Mouse (Mus musculus) intestine, embryonic 14.5 days (tissue): ENCODE results near the gene 6030452D12Rik. TPM values are rescaled to one million over a fixed set of nuclear protein-coding genes. Genes with fewer than 3 reads are reported as not detected.

Source experiments
- ATAC-seq: fragments of 200-750 bp; cut with Nextera tagmentation; replicated peaks from 2 replicates; pipeline ENCODE4 v1.8.0; 2017; ENCODE audit warnings: low read depth, moderate number of reproducible peaks, moderate TSS enrichment, moderate library complexity; ENCODE audit not compliant: low FRiP score, low TSS enrichment
- DNase-seq: peaks from one replicate; pipeline ENCODE4 v3.0.0-alpha.2; 2018; ENCODE audit warnings: low spot score
- H3K27ac ChIP-seq: fragments of 300-500 bp; sonication (generic); 2 replicates; pipeline ENCODE4 v1.5.1; 2014; ENCODE audit warnings: low read depth, mild to moderate bottlenecking, control low read depth
- H3K27me3 ChIP-seq: fragments of 300-500 bp; sonication (generic); replicated peaks from 2 replicates; pipeline ENCODE4 v1.6.1; 2014; ENCODE audit warnings: low read length, control low read depth; ENCODE audit not compliant: control insufficient read depth, insufficient read depth
- H3K36me3 ChIP-seq: fragments of 300-500 bp; sonication (generic); 2 replicates; pipeline ENCODE4 v1.6.1; 2014; ENCODE audit warnings: low read length, control low read depth; ENCODE audit not compliant: control insufficient read depth, insufficient read depth
- H3K4me1 ChIP-seq: fragments of 300-500 bp; sonication (generic); replicated peaks from 2 replicates; pipeline ENCODE4 v1.6.1; 2014; ENCODE audit warnings: low read length, control low read depth, mixed read lengths; ENCODE audit not compliant: control insufficient read depth, insufficient read depth
- H3K4me2 ChIP-seq: fragments of 300-500 bp; sonication (generic); 2 replicates; pipeline ENCODE4 v1.6.1; 2014; ENCODE audit warnings: low read length
- H3K4me3 ChIP-seq: fragments of 300-500 bp; sonication (generic); 2 replicates; pipeline ENCODE4 v1.5.1; 2014; ENCODE audit warnings: low read depth, low read length, control low read depth, mixed read lengths
- H3K9ac ChIP-seq: fragments of 300-500 bp; sonication (generic); 2 replicates; pipeline ENCODE4 v1.6.1; 2014; ENCODE audit warnings: mild to moderate bottlenecking, low read length
- H3K9me3 ChIP-seq: fragments of 300-500 bp; sonication (generic); 2 replicates; pipeline ENCODE4 v1.6.1; 2016; ENCODE audit warnings: low read length, control low read depth; ENCODE audit not compliant: control insufficient read depth
- WGBS: fragments of 180-500 bp; shearing (Covaris S2); extraction: QIAGEN DNeasy Blood & Tissue Kit; methylation state at CpG from one replicate; pipeline ENCODE4 v1.1.7; 2014; 5-methylcytosine and 5-hydroxymethylcytosine counted together
- polyA plus RNA-seq: library from polyadenylated mRNA; unstranded; fragments of >200 nt; fragmentation: Nextera tagmentation; extraction: Ambion mirVana; gene quantifications from 2 replicates; pipeline ENCODE4 v1.2.1, GENCODE M21; 2014

The 6030452D12Rik gene
- polyA plus RNA-seq, result not detected in 2 replicates

DNA sequence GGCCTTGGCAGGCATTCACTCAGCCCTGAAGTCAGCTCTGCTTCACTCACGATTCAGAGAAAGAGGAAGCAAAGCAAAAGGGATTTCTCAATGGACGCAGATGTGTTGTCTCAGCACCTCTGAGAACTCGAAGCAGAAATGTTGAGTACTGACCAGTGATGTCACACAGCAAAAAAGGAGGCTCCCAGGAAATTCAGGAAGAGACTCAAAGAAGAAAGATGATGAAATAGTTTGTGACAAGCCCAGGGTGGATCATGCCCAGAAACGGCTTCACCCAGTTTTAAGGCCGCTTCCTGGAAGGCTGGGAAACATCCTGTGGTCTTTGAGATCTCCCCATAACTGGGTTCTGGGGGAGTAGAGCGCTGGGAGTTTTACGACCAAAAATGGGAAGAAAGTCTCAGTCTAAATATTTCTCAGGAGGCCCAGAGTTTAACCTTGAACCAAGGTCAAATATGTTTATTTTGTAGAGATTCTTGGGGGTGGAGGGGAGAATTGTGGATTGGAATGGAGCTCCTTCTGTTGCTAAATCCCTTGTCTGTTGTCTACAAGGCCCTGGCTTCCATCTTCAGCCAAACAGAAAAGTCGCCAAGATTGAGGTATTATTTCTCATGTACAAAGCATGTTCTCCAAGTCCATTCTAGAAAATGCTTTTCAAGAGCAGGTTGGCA lies at the start of gene 6030452D12Rik:
Gene 6030452D12Rik, plus strand, starts transcription at position 505 of the 668 bp plus-strand sequence.
- no peak for DNase-seq
- peak within 1 kb of the TSS; percentile 69 for H3K27ac ChIP-seq
- 41% methylated on average over 8 of the region's 8 CpGs for WGBS
- H3K9me3 ChIP-seq, result no peaks in the 10 kb centered on the region
- no peaks in the 10 kb centered on the region for H3K36me3 ChIP-seq
- H3K4me3 ChIP-seq, result no peak within 1 kb of the TSS
- ATAC-seq, result no peak
- H3K4me1 ChIP-seq, result peaks cover 18% of the 10 kb centered on the region; the same call in 1 of the 2 replicates
- no peaks in the 10 kb centered on the region for H3K27me3 ChIP-seq
- no peak within 1 kb of the TSS for H3K4me2 ChIP-seq
- no peak within 1 kb of the TSS for H3K9ac ChIP-seq

DNA sequence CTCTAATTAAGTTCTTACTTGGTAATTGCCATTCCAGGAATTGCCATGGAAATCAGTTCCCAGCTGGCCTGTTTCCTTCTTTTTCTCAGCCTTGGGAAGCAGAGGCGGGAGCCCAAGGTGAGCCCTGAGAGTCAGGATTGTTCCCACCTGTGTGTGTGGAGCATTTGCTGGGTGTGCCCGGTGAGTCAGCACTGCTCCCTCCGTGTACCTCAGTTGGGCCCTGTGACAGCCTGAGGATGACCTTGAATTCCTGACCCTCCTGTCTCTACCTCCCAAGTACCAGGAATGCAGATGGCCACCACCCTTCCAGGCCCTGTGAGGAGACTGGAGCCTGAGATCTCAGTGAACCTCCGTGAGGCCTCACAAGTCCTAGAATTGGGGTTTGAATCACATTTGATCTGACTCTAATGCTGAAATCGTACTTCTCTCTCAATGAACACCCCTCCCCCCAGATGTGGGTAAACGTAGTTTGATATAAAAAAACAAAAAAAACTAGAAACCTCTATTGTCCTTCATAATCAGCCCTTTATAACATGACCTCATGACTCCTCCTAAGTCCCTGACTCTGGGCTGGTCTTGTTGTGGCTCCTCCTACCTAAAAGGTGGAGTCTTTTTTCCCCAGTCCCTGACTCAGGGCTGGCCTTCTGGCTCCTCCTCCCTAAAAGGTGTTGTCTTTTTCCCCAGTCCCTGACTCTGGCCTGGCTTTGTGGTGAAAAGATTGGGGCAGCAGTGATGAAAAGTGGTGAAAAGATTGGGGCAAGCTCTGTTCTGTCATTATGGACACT lies 48.8 kb upstream of the 6030452D12Rik start:
- Histone ChIP-seq H3K4me2 (no peak overlapping the region), H3K9ac (no peak overlapping the region), H3K36me3 (no peaks in the 10 kb centered on the region), H3K4me1 (peaks cover 6% of the 10 kb centered on the region), H3K4me3 (no peak overlapping the region), H3K9me3 (no peaks in the 10 kb centered on the region; the same call in 1 of the 2 replicates), H3K27ac (no peak overlapping the region), H3K27me3 (no peaks in the 10 kb centered on the region)
- DNase-seq (no peak), ATAC-seq (no peak)
- WGBS, result 66% methylated on average over 6 of the region's 6 CpGs

DNA sequence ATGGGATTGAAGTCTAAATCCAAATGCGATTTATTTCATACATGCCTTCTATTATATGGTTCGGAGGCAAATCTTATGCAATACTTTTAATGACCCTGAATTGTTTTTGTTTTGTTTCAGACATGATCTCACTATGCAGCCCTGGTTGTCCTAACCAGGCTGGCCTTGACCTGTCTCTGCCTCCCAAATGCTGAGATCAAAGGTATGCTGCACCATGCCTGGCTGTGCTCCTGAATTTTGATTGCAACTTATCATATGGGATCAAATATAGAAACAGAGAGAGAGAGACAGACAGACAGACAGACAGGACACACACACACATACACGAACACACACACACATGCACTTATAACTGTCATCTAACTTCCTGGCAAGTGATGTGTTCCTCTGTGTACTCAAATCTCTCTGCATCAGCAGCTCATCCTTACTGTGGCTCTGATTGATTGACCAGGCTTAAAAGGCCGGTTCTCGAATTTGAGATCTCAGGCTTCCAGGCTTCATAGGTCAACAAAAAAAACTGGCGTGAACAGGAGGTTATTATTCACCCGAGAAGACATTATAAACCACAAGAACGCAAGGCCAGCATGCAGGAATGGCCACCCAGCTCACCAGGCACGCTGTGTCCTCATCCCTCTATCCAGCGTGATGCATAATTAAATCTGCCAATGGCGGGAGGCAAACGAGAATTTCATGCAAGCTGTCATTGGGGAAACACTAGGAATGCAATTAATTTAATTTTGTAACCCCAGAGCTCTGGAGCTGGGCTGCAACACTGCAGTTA lies 47.4 kb upstream of the 6030452D12Rik start:
- Histone ChIP-seq H3K4me1 (peaks cover 6% of the 10 kb centered on the region), H3K4me3 (no peak overlapping the region), H3K4me2 (no peak overlapping the region), H3K36me3 (no peaks in the 10 kb centered on the region), H3K27me3 (no peaks in the 10 kb centered on the region), H3K9me3 (no peaks in the 10 kb centered on the region; the same call in 1 of the 2 replicates), H3K27ac (no peak overlapping the region), H3K9ac (no peak overlapping the region)
- 40% methylated on average over 12 of the region's 12 CpGs for WGBS
- DNase-seq (no peak), ATAC-seq (no peak)

DNA sequence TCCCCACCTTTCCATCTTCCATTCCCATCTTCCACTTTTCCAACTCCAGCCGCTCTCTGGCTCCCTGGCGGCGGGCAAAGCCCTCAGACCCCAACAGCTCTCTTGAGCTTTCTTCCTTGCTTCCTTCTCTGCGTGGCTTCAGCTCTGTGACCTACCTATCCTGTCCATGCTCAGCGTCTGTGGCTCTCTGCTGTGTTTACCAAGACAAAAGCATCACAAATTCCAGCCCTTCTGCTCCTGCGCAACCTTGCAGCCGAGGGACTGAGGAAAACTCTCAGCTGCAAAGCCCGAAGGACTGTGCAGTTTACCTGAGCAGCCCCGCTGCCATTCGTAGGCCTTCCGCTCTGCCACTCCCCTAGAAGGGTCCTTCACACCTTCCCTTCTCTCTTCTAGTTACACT lies 46.3 kb upstream of the 6030452D12Rik start:
- WGBS, result 60% methylated on average over 11 of the region's 11 CpGs
- H3K9me3 ChIP-seq, result no peaks in the 10 kb centered on the region; the same call in 1 of the 2 replicates
- H3K36me3 ChIP-seq, result no peaks in the 10 kb centered on the region
- H3K9ac ChIP-seq, result no peak overlapping the region
- no peak overlapping the region for H3K27ac ChIP-seq
- peaks cover 6% of the 10 kb centered on the region for H3K4me1 ChIP-seq
- ATAC-seq, result no peak
- H3K4me2 ChIP-seq, result no peak overlapping the region
- no peak for DNase-seq
- H3K4me3 ChIP-seq, result no peak overlapping the region
- H3K27me3 ChIP-seq, result no peaks in the 10 kb centered on the region

DNA sequence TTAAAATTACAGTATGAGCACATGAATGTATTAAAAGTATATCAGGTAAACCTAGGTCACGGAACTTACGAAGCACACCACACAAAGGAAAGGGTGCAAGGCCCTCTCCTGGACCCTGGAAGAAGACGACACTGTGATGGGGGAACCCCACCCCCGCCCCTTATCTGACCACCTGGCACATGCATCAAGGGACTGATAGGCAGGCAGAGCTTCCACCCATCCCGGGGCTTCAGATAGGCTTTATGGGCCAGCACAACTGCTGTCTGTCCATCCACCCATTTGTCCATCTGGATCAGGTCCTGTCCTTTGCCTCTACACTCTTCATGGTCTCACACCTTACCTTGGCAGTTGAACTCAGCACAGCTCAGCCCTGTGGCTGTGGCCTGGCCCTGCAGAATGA lies 38.2 kb upstream of the 6030452D12Rik start:
- WGBS, result 56% methylated on average over 5 of the region's 5 CpGs
- no peak for ATAC-seq
- Histone ChIP-seq H3K36me3 (no peaks in the 10 kb centered on the region), H3K4me2 (no peak overlapping the region), H3K9me3 (no peaks in the 10 kb centered on the region), H3K9ac (no peak overlapping the region), H3K27ac (no peak overlapping the region), H3K4me1 (no peaks in the 10 kb centered on the region), H3K4me3 (no peak overlapping the region), H3K27me3 (no peaks in the 10 kb centered on the region)
- no peak for DNase-seq

DNA sequence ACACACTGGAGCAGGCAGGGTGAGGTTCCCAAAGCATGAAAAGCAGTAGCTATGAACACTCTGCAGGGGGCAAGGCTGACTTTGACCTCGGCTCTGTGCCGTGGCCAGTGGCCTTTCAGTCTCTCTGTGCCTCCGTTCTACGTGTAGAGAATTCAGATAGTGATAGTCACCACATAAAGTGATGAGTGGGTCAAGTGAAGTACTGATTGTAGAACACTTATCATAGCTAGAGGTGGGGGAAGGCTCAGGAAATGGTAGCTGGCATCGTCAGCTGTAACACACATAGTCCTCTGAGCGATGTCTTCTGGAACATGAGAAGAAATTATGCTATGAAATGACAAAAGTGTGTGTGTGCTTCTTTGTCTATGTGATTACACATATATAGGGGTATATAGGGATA lies 36.5 kb upstream of the 6030452D12Rik start:
- H3K9ac ChIP-seq, result no peak overlapping the region
- no peak overlapping the region for H3K4me2 ChIP-seq
- H3K9me3 ChIP-seq, result no peaks in the 10 kb centered on the region
- 86% methylated on average over 6 of the region's 6 CpGs for WGBS
- H3K4me3 ChIP-seq, result no peak overlapping the region
- H3K27ac ChIP-seq, result no peak overlapping the region
- ATAC-seq, result no peak
- H3K27me3 ChIP-seq, result no peaks in the 10 kb centered on the region
- no peaks in the 10 kb centered on the region for H3K4me1 ChIP-seq
- H3K36me3 ChIP-seq, result no peaks in the 10 kb centered on the region
- DNase-seq, result no peak

DNA sequence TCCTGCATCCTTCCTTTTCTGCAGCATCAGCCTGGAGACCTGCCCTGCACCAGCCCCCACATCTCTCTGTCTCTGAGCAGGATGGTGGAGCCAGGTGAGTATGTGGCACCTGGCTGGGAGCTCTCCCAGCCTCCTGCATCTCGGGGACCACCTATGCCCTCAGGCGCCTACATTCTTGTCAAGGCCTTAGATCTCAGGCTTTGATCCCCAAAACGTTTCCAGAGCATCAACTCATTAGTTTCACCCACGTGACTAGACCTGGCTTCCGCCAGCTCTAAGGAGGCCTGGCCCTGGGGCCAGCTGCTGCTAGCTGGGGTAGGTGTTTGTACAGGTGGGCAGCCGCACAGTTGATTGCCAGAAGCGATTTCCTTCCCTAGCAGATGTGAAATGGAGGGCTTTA lies 30.8 kb upstream of the 6030452D12Rik start:
- ATAC-seq, result no peak
- no peaks in the 10 kb centered on the region for H3K36me3 ChIP-seq
- no peak overlapping the region for H3K27ac ChIP-seq
- no peak overlapping the region for H3K4me3 ChIP-seq
- no peaks in the 10 kb centered on the region for H3K9me3 ChIP-seq
- no peaks in the 10 kb centered on the region for H3K27me3 ChIP-seq
- no peaks in the 10 kb centered on the region for H3K4me1 ChIP-seq
- H3K4me2 ChIP-seq, result no peak overlapping the region
- 49% methylated on average over 7 of the region's 7 CpGs for WGBS
- no peak overlapping the region for H3K9ac ChIP-seq
- DNase-seq, result peak; percentile 41

DNA sequence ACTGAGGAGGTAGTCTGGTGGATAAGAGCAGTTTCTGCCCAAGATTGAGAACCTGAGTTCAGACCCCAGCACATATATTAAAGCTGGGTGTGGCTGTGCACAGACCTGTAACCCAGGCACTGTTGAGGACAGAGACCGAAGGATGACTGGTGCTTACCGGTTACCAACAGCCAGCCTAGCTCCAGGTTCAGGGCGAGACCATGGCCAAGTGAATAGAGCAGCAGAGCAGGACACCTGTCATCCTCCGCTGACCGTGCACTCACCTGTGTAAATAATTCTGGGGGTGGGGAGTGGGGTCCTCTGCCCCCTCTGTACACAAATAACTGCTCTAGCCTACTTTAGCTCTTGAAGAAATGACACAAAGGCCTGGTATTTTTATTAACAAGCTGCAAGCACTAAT lies 26.3 kb upstream of the 6030452D12Rik start:
- Histone ChIP-seq H3K4me2 (no peak overlapping the region), H3K4me3 (no peak overlapping the region), H3K27me3 (no peaks in the 10 kb centered on the region), H3K27ac (no peak overlapping the region), H3K9ac (no peak overlapping the region), H3K36me3 (no peaks in the 10 kb centered on the region), H3K9me3 (no peaks in the 10 kb centered on the region), H3K4me1 (no peaks in the 10 kb centered on the region)
- no peak for ATAC-seq
- 84% methylated on average over 5 of the region's 5 CpGs for WGBS
- DNase-seq, result no peak
